ENCODE assay signal across 9 mouse cellular contexts in genomic region chr4:43005765-43006164, GRCm38 (mm10). TPM values are rescaled to one million over a fixed set of nuclear protein-coding genes. Genes with fewer than 3 reads are reported as not detected.
DNase-seq lines count a peak whose midpoint lies in the region; ATAC-seq and TF ChIP-seq lines count a peak whose summit lies in the region.
"Had no signal": no experiment of that assay in that cellular context is flagged by ENCODE, and none has a peak within 500 bp of the region (broad histone marks: within the 10 kb centered on the region; RNA-seq: fewer than 3 reads in every experiment).

No protein-coding gene starts in this region.

- H3K9ac ChIP-seq in liver, embryonic 11.5 days (ENCODE audit: low read depth, low read length), result no peak overlapping the region
- no peak overlapping the region for H3K9ac ChIP-seq in liver, embryonic 16.5 days (ENCODE audit: low read depth, low read length)
- H3K9ac ChIP-seq: neural tube, embryonic 13.5 days had no signal

- no peak for TF ChIP-seq POLR2A in cerebellum, adult 2 months (IDR thresholded peaks at IDR 0.05; ENCODE audit: borderline replicate concordance, insufficient read depth, low read length)

- H3K4me3 ChIP-seq in cerebellum, adult 2 months (replicated peaks; ENCODE audit: insufficient read depth, low read depth, low read length), result no peak overlapping the region
- no peak overlapping the region for H3K4me3 ChIP-seq in liver, embryonic 11.5 days (ENCODE audit: low read depth, low read length)
- H3K4me3 ChIP-seq in liver, embryonic 16.5 days (ENCODE audit: low read depth, low read length), result no peak overlapping the region
- H3K4me3 ChIP-seq: neural tube, embryonic 13.5 days had no signal

- WGBS in cerebellum, adult 2 months, result 52% methylated on average over 2 of the region's 2 CpGs
- 52% methylated on average over 2 of the region's 2 CpGs for WGBS in liver, embryonic 11.5 days
- WGBS in liver, embryonic 16.5 days (ENCODE audit: insufficient replicate concordance), result 50% methylated on average over 2 of the region's 2 CpGs

- no peaks in the 10 kb centered on the region; the same call in 1 of the 2 replicates for H3K4me1 ChIP-seq in cerebellum, adult 2 months (ENCODE audit: control insufficient read depth, insufficient read depth, low read length)
- peaks cover 6% of the 10 kb centered on the region; the same call in 1 of the 2 replicates for H3K4me1 ChIP-seq in liver, embryonic 11.5 days (replicated peaks; ENCODE audit: control insufficient read depth, insufficient read depth, low read length)
- peaks cover 13% of the 10 kb centered on the region for H3K4me1 ChIP-seq in liver, embryonic 16.5 days (ENCODE audit: control insufficient read depth, low read depth, low read length)

- DNase-seq in cerebellum, adult 2 months, result peak in 1 of 2 experiments; percentile 55
- DNase-seq in cerebellum, adult 11-12 months, result no peak
- peak; percentile 30 for DNase-seq in liver
- DNase-seq in liver, embryonic 11.5 days (ENCODE audit: low spot score), result no peak
- DNase-seq in c-Kit-positive CD71-positive TER-119-negative erythroid progenitor cells, embryonic 14.5 days (ENCODE audit: low read depth), result peak; percentile 47
- no peak for DNase-seq in right cerebral cortex, adult 2 months (ENCODE audit: low spot score in 2 of 2)
- no peak for DNase-seq in adrenal gland, postnatal 25 days

- no peak overlapping the region for H3K27ac ChIP-seq in cerebellum, adult 2 months (ENCODE audit: insufficient read depth, low read length)
- H3K27ac ChIP-seq in liver, embryonic 11.5 days (ENCODE audit: low read depth, low read length), result no peak overlapping the region
- no peak overlapping the region for H3K27ac ChIP-seq in liver, embryonic 16.5 days (ENCODE audit: low read length)
- H3K27ac ChIP-seq: neural tube, embryonic 13.5 days had no signal

- H3K27me3 ChIP-seq in cerebellum, adult 2 months (ENCODE audit: control insufficient read depth, insufficient read depth, low read length), result no peaks in the 10 kb centered on the region
- no peaks in the 10 kb centered on the region for H3K27me3 ChIP-seq in liver, embryonic 11.5 days (replicated peaks; ENCODE audit: control insufficient read depth, insufficient read depth, low read length)
- no peaks in the 10 kb centered on the region for H3K27me3 ChIP-seq in liver, embryonic 16.5 days (ENCODE audit: control insufficient read depth, insufficient read depth, low read depth, low read length)
- H3K27me3 ChIP-seq: neural tube, embryonic 13.5 days had no signal

- H3K36me3 ChIP-seq in liver, embryonic 11.5 days (ENCODE audit: control insufficient read depth, insufficient read depth, low read length), result peaks cover 3% of the 10 kb centered on the region; the same call in 1 of the 2 replicates
- no peaks in the 10 kb centered on the region for H3K36me3 ChIP-seq in liver, embryonic 16.5 days (ENCODE audit: control insufficient read depth, insufficient read depth)

- ATAC-seq in liver, embryonic 11.5 days (replicated peaks; ENCODE audit: low FRiP score), result no peak
- ATAC-seq in liver, embryonic 16.5 days (ENCODE audit: low read depth), result peak; percentile 44

- H3K9me3 ChIP-seq in liver, embryonic 11.5 days (ENCODE audit: control insufficient read depth, low read length), result no peaks in the 10 kb centered on the region
- no peaks in the 10 kb centered on the region for H3K9me3 ChIP-seq in liver, embryonic 16.5 days (replicated peaks; ENCODE audit: control insufficient read depth, low read length)
- H3K9me3 ChIP-seq: neural tube, embryonic 13.5 days had no signal

- H3K4me2 ChIP-seq in liver, embryonic 11.5 days, result no peak overlapping the region
- H3K4me2 ChIP-seq in liver, embryonic 16.5 days (ENCODE audit: low read depth, low read length), result no peak overlapping the region
- H3K4me2 ChIP-seq: neural tube, embryonic 13.5 days had no signal

- peak; percentile 25; the same call in 1 of the 2 replicates for TF ChIP-seq CTCF in cerebellum, adult 2 months (IDR thresholded peaks at IDR 0.05; ENCODE audit: borderline replicate concordance, insufficient read depth, low read depth, low read length)

RNA-seq across cellular contexts. Expression of gene Fancg, which starts 4.5 kb away (rescaled TPM):
- 36.2 and 36.7 TPM in 2 replicates for polyA plus RNA-seq in cerebellum, adult 2 months (2012; rRNA removed)
- 18.2 and 18.6 TPM in 2 replicates for polyA plus RNA-seq in liver, embryonic 11.5 days (2014; fragmentation: Nextera tagmentation; extraction: Ambion mirVana)
- 7.8 and 9.4 TPM in 2 replicates for polyA plus RNA-seq in liver, embryonic 16.5 days (2015; fragmentation: Nextera tagmentation; extraction: Ambion mirVana)
- total RNA-seq in adrenal gland, postnatal 25 days (2021), result 15.7 and 20.9 TPM in 2 replicates

RNA-seq across cellular contexts. Expression of gene Vcp, which starts 5.5 kb away (rescaled TPM):
- polyA plus RNA-seq in cerebellum, adult 2 months (2012; rRNA removed), result 196 and 200 TPM in 2 replicates
- 452 and 513 TPM in 2 replicates for polyA plus RNA-seq in liver, embryonic 11.5 days (2014; fragmentation: Nextera tagmentation; extraction: Ambion mirVana)
- 192 and 198 TPM in 2 replicates for polyA plus RNA-seq in liver, embryonic 16.5 days (2015; fragmentation: Nextera tagmentation; extraction: Ambion mirVana)
- 299 and 392 TPM in 2 replicates for total RNA-seq in adrenal gland, postnatal 25 days (2021)

RNA-seq across cellular contexts. Expression of gene Pigo, which starts 19.9 kb away (rescaled TPM):
- polyA plus RNA-seq in cerebellum, adult 2 months (2012; rRNA removed), result 35.8 and 35.9 TPM in 2 replicates
- polyA plus RNA-seq in liver, embryonic 11.5 days (2014; fragmentation: Nextera tagmentation; extraction: Ambion mirVana), result 22.5 and 23.3 TPM in 2 replicates
- 12.4 and 14.7 TPM in 2 replicates for polyA plus RNA-seq in liver, embryonic 16.5 days (2015; fragmentation: Nextera tagmentation; extraction: Ambion mirVana)
- total RNA-seq in adrenal gland, postnatal 25 days (2021), result 26.1 and 27.5 TPM in 2 replicates

RNA-seq across cellular contexts. Expression of gene Stoml2, which starts 25.7 kb away (rescaled TPM):
- polyA plus RNA-seq in cerebellum, adult 2 months (2012; rRNA removed), result 138 and 142 TPM in 2 replicates
- polyA plus RNA-seq in liver, embryonic 11.5 days (2014; fragmentation: Nextera tagmentation; extraction: Ambion mirVana), result 409 and 425 TPM in 2 replicates
- 176 and 193 TPM in 2 replicates for polyA plus RNA-seq in liver, embryonic 16.5 days (2015; fragmentation: Nextera tagmentation; extraction: Ambion mirVana)
- 227 and 270 TPM in 2 replicates for total RNA-seq in adrenal gland, postnatal 25 days (2021)

RNA-seq across cellular contexts. Expression of gene 1700022I11Rik, which starts 36.4 kb away (rescaled TPM):
- not detected in 2 replicates for polyA plus RNA-seq in cerebellum, adult 2 months (2012; rRNA removed)
- 0.41 and 0.53 TPM in 2 replicates for polyA plus RNA-seq in liver, embryonic 11.5 days (2014; fragmentation: Nextera tagmentation; extraction: Ambion mirVana)
- 0.17 TPM in 1 of 2 replicates, not detected in the other for polyA plus RNA-seq in liver, embryonic 16.5 days (2015; fragmentation: Nextera tagmentation; extraction: Ambion mirVana)
- not detected in 2 replicates for total RNA-seq in adrenal gland, postnatal 25 days (2021)

Comparison
In these comparisons a context has a peak if more than half of its experiments do, and no peak if none do; other contexts are left out.
1. DNase-seq: peak in liver (single experiment) and c-Kit-positive CD71-positive TER-119-negative erythroid progenitor cells, embryonic 14.5 days (single experiment); none in cerebellum, adult 11-12 months (single experiment), liver, embryonic 11.5 days (single experiment), right cerebral cortex, adult 2 months (0 of 2) and adrenal gland, postnatal 25 days (single experiment).